Mouse (Mus musculus): ENCODE measurements around the gene Bcam. TPM values are rescaled to one million over a fixed set of nuclear protein-coding genes. Genes with fewer than 3 reads are reported as not detected.

Bcam gene
- total and polyA plus RNA-seq, 2 experiments, result 2.3 to 4.8 TPM

- no peaks in the 10 kb centered on the region for H3K27me3 ChIP-seq (ENCODE audit: control insufficient read depth, insufficient read depth, low read length)
- no peaks in the 10 kb centered on the region for H3K4me1 ChIP-seq (ENCODE audit: control insufficient read depth, insufficient read depth, low read length)
- TF ChIP-seq CTCF (IDR thresholded peaks at IDR 0.05; ENCODE audit: low read depth, low read length) (no peak), POLR2A (IDR thresholded peaks at IDR 0.05; ENCODE audit: extremely low read depth, insufficient read depth, low read length) (no peak)
- no peak overlapping the region for H3K27ac ChIP-seq (replicated peaks; ENCODE audit: insufficient read depth, low read depth, low read length)
- no peak overlapping the region for H3K9ac ChIP-seq (ENCODE audit: low read depth, low read length)
- WGBS, result 58% methylated on average over 11 of the region's 11 CpGs
- DNase-seq (ENCODE audit: extremely low read depth, low read depth, low spot score), result peak; percentile 55
- no peak overlapping the region for H3K4me3 ChIP-seq (ENCODE audit: insufficient read depth, low read depth, low read length)
- no peaks in the 10 kb centered on the region for H3K79me2 ChIP-seq (ENCODE audit: control insufficient read depth, insufficient read depth, low read length)
- H3K36me3 ChIP-seq (ENCODE audit: control insufficient read depth, insufficient read depth, low read length), result no peaks in the 10 kb centered on the region
Measured at GRCm38 (mm10) chr7:19777049-19777723, 6.4 kb upstream of the Bcam start.

GRCm38 (mm10) chr7:19771682-19772081 is 866 bp upstream of the Bcam start:
- no peak for DNase-seq (ENCODE audit: extremely low read depth, low read depth, low spot score)
- TF ChIP-seq POLR2A (IDR thresholded peaks at IDR 0.05; ENCODE audit: extremely low read depth, insufficient read depth, low read length) (no peak), CTCF (IDR thresholded peaks at IDR 0.05; ENCODE audit: low read depth, low read length) (no peak)
- Histone ChIP-seq H3K9ac (ENCODE audit: low read depth, low read length) (no peak overlapping the region), H3K27me3 (ENCODE audit: control insufficient read depth, insufficient read depth, low read length) (no peaks in the 10 kb centered on the region), H3K36me3 (ENCODE audit: control insufficient read depth, insufficient read depth, low read length) (no peaks in the 10 kb centered on the region), H3K27ac (replicated peaks; ENCODE audit: insufficient read depth, low read depth, low read length) (no peak overlapping the region), H3K79me2 (ENCODE audit: control insufficient read depth, insufficient read depth, low read length) (no peaks in the 10 kb centered on the region), H3K4me3 (ENCODE audit: insufficient read depth, low read depth, low read length) (no peak overlapping the region), H3K4me1 (ENCODE audit: control insufficient read depth, insufficient read depth, low read length) (no peaks in the 10 kb centered on the region)
- 66% methylated on average over 4 of the region's 4 CpGs for WGBS

GRCm38 (mm10) chr7:19770375-19770754 is 451 bp downstream of the Bcam start:
- TF ChIP-seq CTCF (IDR thresholded peaks at IDR 0.05; ENCODE audit: low read depth, low read length) (no peak), POLR2A (IDR thresholded peaks at IDR 0.05; ENCODE audit: extremely low read depth, insufficient read depth, low read length) (no peak)
- WGBS, result 1% methylated on average over 28 of the region's 28 CpGs
- DNase-seq (ENCODE audit: extremely low read depth, low read depth, low spot score), result no peak
- Histone ChIP-seq H3K4me1 (ENCODE audit: control insufficient read depth, insufficient read depth, low read length) (no peaks in the 10 kb centered on the region), H3K4me3 (ENCODE audit: insufficient read depth, low read depth, low read length) (peak overlapping the region; percentile 50), H3K9ac (ENCODE audit: low read depth, low read length) (peak overlapping the region; percentile 60), H3K27me3 (ENCODE audit: control insufficient read depth, insufficient read depth, low read length) (no peaks in the 10 kb centered on the region), H3K27ac (replicated peaks; ENCODE audit: insufficient read depth, low read depth, low read length) (no peak overlapping the region), H3K79me2 (ENCODE audit: control insufficient read depth, insufficient read depth, low read length) (no peaks in the 10 kb centered on the region), H3K36me3 (ENCODE audit: control insufficient read depth, insufficient read depth, low read length) (no peaks in the 10 kb centered on the region)

- peak overlapping the region; percentile 60 for H3K9ac ChIP-seq (ENCODE audit: low read depth, low read length)
- H3K27me3 ChIP-seq (ENCODE audit: control insufficient read depth, insufficient read depth, low read length), result no peaks in the 10 kb centered on the region
- H3K36me3 ChIP-seq (ENCODE audit: control insufficient read depth, insufficient read depth, low read length), result no peaks in the 10 kb centered on the region
- TF ChIP-seq POLR2A (IDR thresholded peaks at IDR 0.05; ENCODE audit: extremely low read depth, insufficient read depth, low read length) (no peak), CTCF (IDR thresholded peaks at IDR 0.05; ENCODE audit: low read depth, low read length) (no peak)
- H3K4me1 ChIP-seq (ENCODE audit: control insufficient read depth, insufficient read depth, low read length), result no peaks in the 10 kb centered on the region
- no peaks in the 10 kb centered on the region for H3K79me2 ChIP-seq (ENCODE audit: control insufficient read depth, insufficient read depth, low read length)
- H3K27ac ChIP-seq (replicated peaks; ENCODE audit: insufficient read depth, low read depth, low read length), result no peak overlapping the region
- peak overlapping the region; percentile 50 for H3K4me3 ChIP-seq (ENCODE audit: insufficient read depth, low read depth, low read length)
- 29% methylated on average over 16 of the region's 16 CpGs for WGBS
- DNase-seq (ENCODE audit: extremely low read depth, low read depth, low spot score), result no peak
Measured at GRCm38 (mm10) chr7:19769434-19770374, 1.1 kb downstream of the Bcam start.

GRCm38 (mm10) chr7:19769001-19769400 is 1.8 kb downstream of the Bcam start:
- H3K4me3 ChIP-seq (ENCODE audit: insufficient read depth, low read depth, low read length), result no peak overlapping the region

More at GRCm38 (mm10) chr7:19769001-19769400, 1.8 kb downstream of the Bcam start:
- Histone ChIP-seq H3K79me2 (ENCODE audit: control insufficient read depth, insufficient read depth, low read length) (no peaks in the 10 kb centered on the region), H3K27ac (replicated peaks; ENCODE audit: insufficient read depth, low read depth, low read length) (no peak overlapping the region), H3K4me1 (ENCODE audit: control insufficient read depth, insufficient read depth, low read length) (no peaks in the 10 kb centered on the region), H3K36me3 (ENCODE audit: control insufficient read depth, insufficient read depth, low read length) (no peaks in the 10 kb centered on the region), H3K9ac (ENCODE audit: low read depth, low read length) (no peak overlapping the region), H3K27me3 (ENCODE audit: control insufficient read depth, insufficient read depth, low read length) (no peaks in the 10 kb centered on the region)
- TF ChIP-seq POLR2A (IDR thresholded peaks at IDR 0.05; ENCODE audit: extremely low read depth, insufficient read depth, low read length), result no peak
- no peak for TF ChIP-seq CTCF (IDR thresholded peaks at IDR 0.05; ENCODE audit: low read depth, low read length)
- DNase-seq (ENCODE audit: extremely low read depth, low read depth, low spot score), result no peak
- 63% methylated on average over 4 of the region's 4 CpGs for WGBS
